Mouse (Mus musculus) ES-Bruce4 (cell line): ENCODE results near the gene Gm26965. TPM values are rescaled to one million over a fixed set of nuclear protein-coding genes. Genes with fewer than 3 reads are reported as not detected.
A peak's percentile ranks its signal among the peaks of the same experiment; 100 is the strongest.

Experiments
- H3K27ac ChIP-seq: 2 replicates; pipeline ENCODE4 v1.5.1; 2012; ENCODE audit warnings: low read length, inconsistent platforms; ENCODE audit not compliant: insufficient read depth
- H3K27me3 ChIP-seq: 2 replicates; pipeline ENCODE4 v1.6.1; 2012; ENCODE audit warnings: mild to moderate bottlenecking, low read length, inconsistent platforms; ENCODE audit not compliant: control insufficient read depth, poor library complexity, insufficient read depth, severe bottlenecking
- H3K36me3 ChIP-seq: 2 replicates; pipeline ENCODE4 v1.6.1; 2012; ENCODE audit warnings: inconsistent platforms, mild to moderate bottlenecking, low read length, moderate library complexity; ENCODE audit not compliant: control insufficient read depth, poor library complexity, insufficient read depth, severe bottlenecking
- H3K4me1 ChIP-seq: one replicate; pipeline ENCODE4 v1.8.1; 2011; ENCODE audit warnings: low read length; ENCODE audit not compliant: control insufficient read depth, insufficient read depth
- H3K4me3 ChIP-seq: 2 replicates; pipeline ENCODE4 v1.5.1; 2011; ENCODE audit warnings: low read depth, mild to moderate bottlenecking, low read length
- H3K9ac ChIP-seq: 2 replicates; pipeline ENCODE4 v1.6.1; 2012; ENCODE audit warnings: low read depth, mild to moderate bottlenecking, inconsistent platforms; ENCODE audit not compliant: poor library complexity, severe bottlenecking
- H3K9me3 ChIP-seq: replicated peaks from 2 replicates; pipeline ENCODE4 v1.6.1; 2012; ENCODE audit warnings: mild to moderate bottlenecking, low read length, inconsistent platforms; ENCODE audit not compliant: control insufficient read depth, poor library complexity, insufficient read depth, severe bottlenecking
- CTCF ChIP-seq: IDR thresholded peaks from one replicate; pipeline ENCODE4 v1.8.1; 2011; ENCODE audit warnings: low read depth, low read length
- EP300 ChIP-seq: IDR thresholded peaks from 2 replicates; pipeline ENCODE4 v1.6.1; 2011; ENCODE audit warnings: low read depth, low read length; ENCODE audit not compliant: insufficient read depth
- POLR2A ChIP-seq: IDR thresholded peaks from one replicate; pipeline ENCODE4 v1.8.1; 2011; ENCODE audit warnings: low read length; ENCODE audit not compliant: insufficient read depth
- polyA plus RNA-seq: library from polyadenylated mRNA; stranded (reverse); fragments of >200 nt; gene quantifications from 2 replicates; pipeline ENCODE4 v1.2.4, GENCODE M21; 2011; ENCODE audit warnings: low read depth; ENCODE audit not compliant: missing spikeins, insufficient read depth, insufficient read length

The Gm26965 gene
- polyA plus RNA-seq = not detected in 2 replicates

- H3K4me3 ChIP-seq = peak within 1 kb of the TSS; percentile 71
- H3K4me1 ChIP-seq = no peaks in the 10 kb centered on the region
- H3K36me3 ChIP-seq = no peaks in the 10 kb centered on the region; the same call in 1 of the 2 replicates
- 0 out of 2 replicates have a peak within 1 kb of the TSS, but pooled peaks have one; percentile 1 for H3K27ac ChIP-seq
- no peaks in the 10 kb centered on the region for H3K27me3 ChIP-seq
- TF ChIP-seq EP300 (0 out of 2 replicates have a peak, but pooled peaks have one; percentile 37), POLR2A (peak; percentile 80), CTCF (no peak)
- H3K9me3 ChIP-seq = no peaks in the 10 kb centered on the region
- H3K9ac ChIP-seq = peak within 1 kb of the TSS; percentile 0
These were observed at the start of gene Gm26965, which contains the start of gene Zfp87 for GRCm38 (mm10) chr13:67525753-67526410. TSS of gene Gm26965 (minus strand) at chr13:67526151. TSS of gene Zfp87 (minus strand) at chr13:67526177.

- no peaks in the 10 kb centered on the region for H3K9me3 ChIP-seq
- H3K4me1 ChIP-seq = no peaks in the 10 kb centered on the region
- no peak overlapping the region for H3K4me3 ChIP-seq
- H3K9ac ChIP-seq = no peak overlapping the region
- TF ChIP-seq POLR2A (no peak), EP300 (0 out of 2 replicates have a peak, but pooled peaks have one; percentile 66), CTCF (no peak)
- no peak overlapping the region for H3K27ac ChIP-seq
- H3K27me3 ChIP-seq = no peaks in the 10 kb centered on the region
- no peaks in the 10 kb centered on the region for H3K36me3 ChIP-seq
These were observed 46.7 kb upstream of the Gm26965 start for GRCm38 (mm10) chr13:67572591-67573189.

- Histone ChIP-seq H3K9me3 (no peaks in the 10 kb centered on the region), H3K27me3 (no peaks in the 10 kb centered on the region), H3K27ac (0 out of 2 replicates have a peak within 1 kb of the TSS, but pooled peaks have one; percentile 27), H3K4me1 (no peaks in the 10 kb centered on the region), H3K4me3 (peak within 1 kb of the TSS; percentile 84), H3K36me3 (no peaks in the 10 kb centered on the region), H3K9ac (peak within 1 kb of the TSS; percentile 88)
- no peak for TF ChIP-seq EP300
- TF ChIP-seq POLR2A = no peak
- TF ChIP-seq CTCF = no peak
These were observed 27.8 kb upstream of the Gm26965 start, which contains the start of gene Zfp748 for GRCm38 (mm10) chr13:67553730-67554129. TSS of gene Zfp748 (minus strand) at chr13:67553830.

- peak overlapping the region; percentile 84 for H3K4me3 ChIP-seq
- H3K4me1 ChIP-seq = no peaks in the 10 kb centered on the region
- peak overlapping the region; percentile 88 for H3K9ac ChIP-seq
- TF ChIP-seq EP300 (0 out of 2 replicates have a peak, but pooled peaks have one; percentile 13), CTCF (no peak), POLR2A (peak; percentile 63)
- no peaks in the 10 kb centered on the region for H3K36me3 ChIP-seq
- no peaks in the 10 kb centered on the region for H3K9me3 ChIP-seq
- 0 out of 2 replicates have a peak overlapping the region, but pooled peaks have one; percentile 27 for H3K27ac ChIP-seq
- no peaks in the 10 kb centered on the region for H3K27me3 ChIP-seq
These were observed 26.8 kb upstream of the Gm26965 start for GRCm38 (mm10) chr13:67552505-67553346.

- TF ChIP-seq EP300 (no peak), POLR2A (no peak), CTCF (no peak)
- peak overlapping the region; percentile 51; the same call in 1 of the 2 replicates for H3K27ac ChIP-seq
- peaks cover 2% of the 10 kb centered on the region for H3K4me1 ChIP-seq
- H3K4me3 ChIP-seq = no peak overlapping the region
- H3K36me3 ChIP-seq = peaks cover 29% of the 10 kb centered on the region
- no peaks in the 10 kb centered on the region for H3K9me3 ChIP-seq
- H3K9ac ChIP-seq = no peak overlapping the region
- no peaks in the 10 kb centered on the region for H3K27me3 ChIP-seq
These were observed 20.0 kb upstream of the Gm26965 start for GRCm38 (mm10) chr13:67545941-67546340.
